Mouse (Mus musculus) MEL (cell line): ENCODE results near the gene Olfr575. TPM values are rescaled to one million over a fixed set of nuclear protein-coding genes. Genes with fewer than 3 reads are reported as not detected.

Source experiments
- DNase-seq: peaks from one replicate; pipeline ENCODE4 v3.0.0; 2011; ENCODE audit warnings: low read depth, low spot score
- H3K27ac ChIP-seq: 2 replicates; pipeline ENCODE4 v1.5.1; 2012; ENCODE audit warnings: low read depth, mild to moderate bottlenecking, control low read depth, low read length, moderate library complexity; ENCODE audit not compliant: control insufficient read depth
- H3K27me3 ChIP-seq, 2 experiments: fragments of 150-350 bp in 1 of 2; sonication (generic) in 1 of 2; 2 replicates each; pipeline ENCODE4 v1.6.1; 2012; ENCODE audit warnings: low read length in 2 of 2, mild to moderate bottlenecking in 2 of 2, improper control_type of control experiment in 1 of 2, moderate library complexity in 1 of 2; ENCODE audit not compliant: insufficient read depth in 2 of 2, control insufficient read depth in 1 of 2
- H3K36me3 ChIP-seq, 2 experiments: 2 replicates each; pipeline ENCODE4 v1.6.1; 2012 to 2014; ENCODE audit warnings: low read length in 2 of 2, improper control_type of control experiment in 1 of 2, inconsistent platforms in 1 of 2, mild to moderate bottlenecking in 1 of 2; ENCODE audit not compliant: insufficient read depth in 2 of 2, control insufficient read depth in 1 of 2
- H3K4me1 ChIP-seq, 2 experiments: fragments of 150-350 bp in 1 of 2; sonication (generic) in 1 of 2; 2 replicates each; pipeline ENCODE4 v1.6.1; 2012; ENCODE audit warnings: low read length in 2 of 2, improper control_type of control experiment in 1 of 2, mild to moderate bottlenecking in 1 of 2; ENCODE audit not compliant: insufficient read depth in 2 of 2, control insufficient read depth in 1 of 2
- H3K4me3 ChIP-seq, 2 experiments: fragments of 150-350 bp in 1 of 2; sonication (generic) in 1 of 2; 2 replicates each; pipeline ENCODE4 v1.5.1; 2012; ENCODE audit warnings: low read depth in 2 of 2, low read length in 2 of 2, mild to moderate bottlenecking in 2 of 2, moderate library complexity in 2 of 2, control low read depth in 1 of 2, improper control_type of control experiment in 1 of 2; ENCODE audit not compliant: control insufficient read depth in 1 of 2, insufficient read depth in 1 of 2
- H3K79me2 ChIP-seq: 2 replicates; pipeline ENCODE4 v1.6.1; 2012; ENCODE audit warnings: mild to moderate bottlenecking, low read length, moderate library complexity; ENCODE audit not compliant: control insufficient read depth, poor library complexity, insufficient read depth
- H3K9ac ChIP-seq: 2 replicates; pipeline ENCODE4 v1.6.1; 2012; ENCODE audit warnings: low read depth, mild to moderate bottlenecking, control low read depth, low read length, moderate library complexity; ENCODE audit not compliant: control insufficient read depth, poor library complexity, severe bottlenecking
- H3K9me3 ChIP-seq: fragments of 150-350 bp; sonication (generic); replicated peaks from 2 replicates; pipeline ENCODE4 v1.6.1; 2012; ENCODE audit warnings: mild to moderate bottlenecking, low read length, improper control_type of control experiment, moderate library complexity; ENCODE audit not compliant: insufficient read depth
- CHD1 ChIP-seq: IDR thresholded peaks from 2 replicates; pipeline ENCODE4 v1.6.1; 2012; ENCODE audit warnings: low read depth, mild to moderate bottlenecking, inconsistent platforms, low read length, improper control_type of control experiment
- CHD2 ChIP-seq: IDR thresholded peaks from 2 replicates; pipeline ENCODE4 v1.6.1; 2011; ENCODE audit warnings: low read length, improper control_type of control experiment
- E2F4 ChIP-seq: IDR thresholded peaks from 2 replicates; pipeline ENCODE4 v1.6.1; 2011; ENCODE audit warnings: low read depth, low read length, improper control_type of control experiment, borderline replicate concordance
- EP300 ChIP-seq, 2 experiments: IDR thresholded peaks; 2 replicates each; pipeline ENCODE4 v1.6.1; 2011; ENCODE audit warnings: improper control_type of control experiment in 2 of 2, low read length in 2 of 2, low read depth in 1 of 2, mild to moderate bottlenecking in 1 of 2
- ETS1 ChIP-seq: IDR thresholded peaks from 2 replicates; pipeline ENCODE4 v1.6.1; 2012; ENCODE audit warnings: low read depth, mild to moderate bottlenecking, inconsistent platforms, low read length, improper control_type of control experiment, moderate library complexity
- GABPA ChIP-seq: IDR thresholded peaks from 2 replicates; pipeline ENCODE4 v1.6.1; 2012; ENCODE audit warnings: low read depth, mild to moderate bottlenecking, inconsistent platforms, low read length, improper control_type of control experiment, moderate library complexity
- HCFC1 ChIP-seq: IDR thresholded peaks from 2 replicates; pipeline ENCODE4 v1.6.1; 2012; ENCODE audit warnings: low read depth, mild to moderate bottlenecking, inconsistent platforms, low read length, improper control_type of control experiment, moderate library complexity
- KAT2A ChIP-seq: conservative IDR thresholded peaks from 2 replicates; pipeline ENCODE4 v1.6.1; 2012; ENCODE audit warnings: low read depth, low read length, improper control_type of control experiment, inconsistent platforms
- MAX ChIP-seq: IDR thresholded peaks from 2 replicates; pipeline ENCODE4 v1.6.1; 2011; ENCODE audit warnings: low read length, improper control_type of control experiment
- MAZ ChIP-seq: IDR thresholded peaks from 2 replicates; pipeline ENCODE4 v1.6.1; 2012; ENCODE audit warnings: low read depth, mild to moderate bottlenecking, inconsistent platforms, low read length, improper control_type of control experiment
- MEF2A ChIP-seq: IDR thresholded peaks from 2 replicates; pipeline ENCODE4 v1.6.1; 2014; ENCODE audit warnings: low read depth, mild to moderate bottlenecking, inconsistent platforms, low read length, improper control_type of control experiment; ENCODE audit not compliant: poor library complexity, insufficient replicate concordance, severe bottlenecking; ENCODE audit errors: extremely low read depth
- MXI1 ChIP-seq: IDR thresholded peaks from 2 replicates; pipeline ENCODE4 v1.6.1; 2011; ENCODE audit warnings: mild to moderate bottlenecking, low read depth, low read length, improper control_type of control experiment
- MYB ChIP-seq: IDR thresholded peaks from 2 replicates; pipeline ENCODE4 v1.6.1; 2011; ENCODE audit warnings: mild to moderate bottlenecking, low read depth, low read length, improper control_type of control experiment
- MYC ChIP-seq: IDR thresholded peaks from 2 replicates; pipeline ENCODE4 v1.6.1; 2011; ENCODE audit warnings: low read depth, mild to moderate bottlenecking, low read length, improper control_type of control experiment, moderate library complexity
- NELFE ChIP-seq: IDR thresholded peaks from 2 replicates; pipeline ENCODE4 v1.6.1; 2011; ENCODE audit warnings: low read depth, low read length, improper control_type of control experiment
- NRF1 ChIP-seq: IDR thresholded peaks from 2 replicates; pipeline ENCODE4 v1.6.1; 2014; ENCODE audit warnings: low read depth, mild to moderate bottlenecking, inconsistent platforms, low read length, improper control_type of control experiment, moderate library complexity; ENCODE audit not compliant: poor library complexity, insufficient read depth, severe bottlenecking
- POLR2A ChIP-seq, 2 experiments: IDR thresholded peaks; 2 replicates each; pipeline ENCODE4 v1.6.1; 2011 to 2012; ENCODE audit warnings: low read length in 2 of 2, mild to moderate bottlenecking in 2 of 2, control low read depth in 1 of 2, improper control_type of control experiment in 1 of 2, low read depth in 1 of 2, moderate library complexity in 1 of 2; ENCODE audit not compliant: control insufficient read depth in 1 of 2, insufficient read depth in 1 of 2, poor library complexity in 1 of 2
- POLR2AphosphoS2 ChIP-seq: IDR thresholded peaks from 2 replicates; pipeline ENCODE4 v1.6.1; 2011; ENCODE audit warnings: low read length, improper control_type of control experiment
- POLR2AphosphoS5 ChIP-seq: IDR thresholded peaks from 2 replicates; pipeline ENCODE4 v1.6.1; 2012; ENCODE audit warnings: low read depth, borderline replicate concordance, mild to moderate bottlenecking, inconsistent platforms, low read length, moderate library complexity, mixed read lengths
- RAD21 ChIP-seq: IDR thresholded peaks from 2 replicates; pipeline ENCODE4 v1.6.1; 2011; ENCODE audit warnings: mild to moderate bottlenecking, low read depth, low read length, improper control_type of control experiment
- RCOR1 ChIP-seq: IDR thresholded peaks from 2 replicates; pipeline ENCODE4 v1.6.1; 2012; ENCODE audit warnings: low read depth, mild to moderate bottlenecking, inconsistent platforms, low read length, improper control_type of control experiment
- SIN3A ChIP-seq: IDR thresholded peaks from 2 replicates; pipeline ENCODE4 v1.6.1; 2012; ENCODE audit warnings: low read length, improper control_type of control experiment, inconsistent platforms
- SMC3 ChIP-seq: IDR thresholded peaks from 2 replicates; pipeline ENCODE4 v1.6.1; 2011; ENCODE audit warnings: low read depth, low read length, improper control_type of control experiment
- TAL1 ChIP-seq: IDR thresholded peaks from 2 replicates; pipeline ENCODE4 v1.6.1; 2012; ENCODE audit warnings: mild to moderate bottlenecking, inconsistent platforms, low read length, moderate library complexity, mixed read lengths
- TCF12 ChIP-seq: IDR thresholded peaks from 2 replicates; pipeline ENCODE4 v1.6.1; 2014; ENCODE audit warnings: low read depth, mild to moderate bottlenecking, inconsistent platforms, low read length, improper control_type of control experiment, moderate library complexity
- UBTF ChIP-seq: IDR thresholded peaks from 2 replicates; pipeline ENCODE4 v1.6.1; 2012; ENCODE audit warnings: low read depth, mild to moderate bottlenecking, inconsistent platforms, low read length, improper control_type of control experiment, moderate library complexity, borderline replicate concordance; ENCODE audit not compliant: insufficient read depth
- USF1 ChIP-seq: IDR thresholded peaks from 2 replicates; pipeline ENCODE4 v1.6.1; 2014; ENCODE audit warnings: low read depth, mild to moderate bottlenecking, inconsistent platforms, low read length, improper control_type of control experiment, moderate library complexity
- USF2 ChIP-seq, 2 experiments: IDR thresholded peaks; 2 replicates each; pipeline ENCODE4 v1.6.1; 2011 to 2012; ENCODE audit warnings: improper control_type of control experiment in 2 of 2, low read length in 2 of 2, borderline replicate concordance in 1 of 2, inconsistent platforms in 1 of 2, low read depth in 1 of 2, mild to moderate bottlenecking in 1 of 2; ENCODE audit not compliant: insufficient read depth in 1 of 2
- ZC3H11A ChIP-seq: IDR thresholded peaks from 2 replicates; pipeline ENCODE4 v1.6.1; 2012; ENCODE audit warnings: low read depth, mild to moderate bottlenecking, inconsistent platforms, low read length, improper control_type of control experiment
- ZKSCAN1 ChIP-seq: IDR thresholded peaks from 2 replicates; pipeline ENCODE4 v1.6.1; 2012; ENCODE audit warnings: low read depth, mild to moderate bottlenecking, inconsistent platforms, low read length, improper control_type of control experiment, moderate library complexity
- ZMIZ1 ChIP-seq: IDR thresholded peaks from 2 replicates; pipeline ENCODE4 v1.6.1; 2012; ENCODE audit warnings: low read depth, mild to moderate bottlenecking, inconsistent platforms, low read length, improper control_type of control experiment, moderate library complexity
- polyA plus RNA-seq, 2 experiments: library from polyadenylated mRNA; stranded (reverse) in 1 of 2; unstranded in 1 of 2; fragments of >175 nt in 1 of 2; fragments of >200 nt in 1 of 2; gene quantifications; 2 replicates each; pipeline versions ENCODE4 v1.2.1 to v1.2.4; 2012; ENCODE audit warnings: low replicate concordance in 2 of 2, low read depth in 1 of 2; ENCODE audit not compliant: insufficient read length in 2 of 2, insufficient read depth in 1 of 2, missing spikeins in 1 of 2
- total RNA-seq: library from RNA; depleted of rRNA; stranded (reverse); fragments of 300-350 nt; gene quantifications from 2 replicates; pipeline ENCODE4 v1.2.3, GENCODE M21; 2012

Gene Olfr575
- total and polyA plus RNA-seq, 3 experiments = not detected

DNA sequence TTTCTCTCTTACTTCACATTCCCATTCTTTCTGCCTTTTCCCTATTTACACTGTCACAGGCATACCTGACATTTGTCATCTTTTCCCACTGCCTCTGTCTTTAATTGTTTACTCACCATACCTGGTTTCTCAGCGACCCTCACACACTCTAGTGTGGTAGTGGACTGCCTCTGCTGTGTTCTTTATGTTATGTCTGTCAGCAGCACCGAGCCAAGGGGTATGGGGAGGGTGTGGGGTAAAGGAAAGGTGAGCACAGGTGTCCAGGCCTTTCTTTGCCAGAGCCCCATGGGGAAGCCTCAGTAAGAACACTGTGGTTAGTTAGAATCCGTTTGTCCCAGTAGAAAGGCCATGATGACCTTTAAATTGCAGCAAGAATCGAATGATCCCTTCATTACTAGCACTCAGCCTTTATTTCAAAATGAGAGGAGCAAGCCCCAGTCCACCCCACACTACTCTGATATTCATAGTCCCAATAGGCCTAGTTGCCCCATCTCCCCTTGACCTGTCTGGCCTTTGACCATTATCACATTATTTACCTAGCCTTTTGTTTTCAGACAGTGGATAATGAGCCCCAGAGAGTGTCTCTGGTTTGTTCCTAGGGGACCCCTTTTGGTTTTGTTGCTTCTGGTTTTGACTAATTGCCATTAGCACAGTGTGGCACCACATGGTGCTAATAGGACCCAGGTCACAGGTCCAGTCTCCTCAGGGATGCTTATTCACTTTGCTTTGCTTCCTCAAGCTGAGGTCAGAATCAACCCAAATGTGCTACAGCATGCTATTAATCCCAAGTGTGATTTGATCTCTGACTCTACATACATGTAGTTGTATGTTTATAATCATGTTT lies 41.3 kb downstream of the Olfr575 start, which contains the start of gene Olfr571:
TSS of gene Olfr571 (minus strand) at position 505 of the 844 bp plus-strand sequence.
- H3K27me3 ChIP-seq = no peaks in the 10 kb centered on the region
- no peaks in the 10 kb centered on the region for H3K4me1 ChIP-seq
- no peak for DNase-seq
- no peak within 1 kb of the TSS for H3K27ac ChIP-seq
- no peak within 1 kb of the TSS for H3K4me3 ChIP-seq
- TF ChIP-seq CHD1 (no peak), POLR2AphosphoS5 (no peak), MYC (no peak), NRF1 (no peak), E2F4 (no peak), RAD21 (no peak), MYB (no peak), RCOR1 (no peak), USF1 (no peak), TCF12 (no peak), SIN3A (no peak), UBTF (no peak), MAZ (no peak), ZC3H11A (no peak), MXI1 (no peak), GABPA (no peak), CHD2 (no peak), KAT2A (no peak)
- no peaks in the 10 kb centered on the region for H3K36me3 ChIP-seq
- no peaks in the 10 kb centered on the region for H3K79me2 ChIP-seq
- no peaks in the 10 kb centered on the region for H3K9me3 ChIP-seq
- H3K9ac ChIP-seq = no peak within 1 kb of the TSS

DNA sequence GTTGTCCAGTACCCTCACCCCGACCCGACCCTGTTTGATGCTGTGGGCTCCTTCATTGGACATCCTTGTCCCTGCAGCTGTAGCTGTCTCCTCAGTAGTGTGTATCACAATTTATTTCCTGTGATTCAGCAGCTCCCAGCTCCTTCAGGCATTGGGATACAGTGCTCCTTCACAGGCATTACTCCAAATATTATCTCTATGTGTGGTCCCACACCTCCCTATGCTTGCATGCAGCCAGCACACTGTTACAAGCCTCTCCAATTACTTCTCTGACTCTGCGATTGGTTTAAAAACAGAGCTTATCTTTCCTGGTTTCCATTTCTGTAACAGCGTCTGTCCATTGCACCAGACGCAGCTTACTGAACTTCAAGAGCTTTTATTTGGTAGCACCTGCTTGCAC lies 42.2 kb downstream of the Olfr575 start:
- Histone ChIP-seq H3K4me3 (no peak overlapping the region), H3K27me3 (no peaks in the 10 kb centered on the region), H3K4me1 (no peaks in the 10 kb centered on the region), H3K36me3 (no peaks in the 10 kb centered on the region), H3K9me3 (no peaks in the 10 kb centered on the region), H3K79me2 (no peaks in the 10 kb centered on the region), H3K27ac (no peak overlapping the region), H3K9ac (no peak overlapping the region)
- TF ChIP-seq RCOR1 = no peak
- TF ChIP-seq ZKSCAN1 = no peak
- TF ChIP-seq UBTF = no peak
- no peak for TF ChIP-seq MEF2A
- no peak for TF ChIP-seq EP300 (IDR thresholded peaks at IDR 0.05; ENCODE audit: low read depth in 1 of 2, low read length in 2 of 2)
- TF ChIP-seq SMC3 = no peak
- TF ChIP-seq ZMIZ1 = no peak
- no peak for TF ChIP-seq TAL1
- TF ChIP-seq NELFE = no peak
- TF ChIP-seq POLR2AphosphoS2 = no peak
- no peak for TF ChIP-seq NRF1
- no peak for TF ChIP-seq MAX
- no peak for TF ChIP-seq HCFC1
- no peak for TF ChIP-seq USF2 (IDR thresholded peaks at IDR 0.05; ENCODE audit: borderline replicate concordance in 1 of 2, insufficient read depth in 1 of 2, low read depth in 1 of 2, low read length in 2 of 2)
- no peak for TF ChIP-seq RAD21
- no peak for TF ChIP-seq TCF12
- TF ChIP-seq POLR2A (IDR thresholded peaks at IDR 0.05; ENCODE audit: control insufficient read depth in 1 of 2, insufficient read depth in 1 of 2, low read depth in 1 of 2, low read length in 2 of 2, poor library complexity in 1 of 2) = no peak
- no peak for TF ChIP-seq ETS1
- no peak for DNase-seq
